Mouse (Mus musculus): ENCODE results near the gene Dmac2. TPM values are rescaled to one million over a fixed set of nuclear protein-coding genes. Genes with fewer than 3 reads are reported as not detected.
"Not testable (repeated sequence)": the region's sequence is repeated elsewhere in the genome, so short reads cannot be mapped to it uniquely, and the experiment has no call there.

The Dmac2 gene
- polyA plus RNA-seq (2015; fragmentation: Nextera tagmentation; extraction: Ambion mirVana) = 51.4 and 52.0 TPM in 2 replicates

DNA sequence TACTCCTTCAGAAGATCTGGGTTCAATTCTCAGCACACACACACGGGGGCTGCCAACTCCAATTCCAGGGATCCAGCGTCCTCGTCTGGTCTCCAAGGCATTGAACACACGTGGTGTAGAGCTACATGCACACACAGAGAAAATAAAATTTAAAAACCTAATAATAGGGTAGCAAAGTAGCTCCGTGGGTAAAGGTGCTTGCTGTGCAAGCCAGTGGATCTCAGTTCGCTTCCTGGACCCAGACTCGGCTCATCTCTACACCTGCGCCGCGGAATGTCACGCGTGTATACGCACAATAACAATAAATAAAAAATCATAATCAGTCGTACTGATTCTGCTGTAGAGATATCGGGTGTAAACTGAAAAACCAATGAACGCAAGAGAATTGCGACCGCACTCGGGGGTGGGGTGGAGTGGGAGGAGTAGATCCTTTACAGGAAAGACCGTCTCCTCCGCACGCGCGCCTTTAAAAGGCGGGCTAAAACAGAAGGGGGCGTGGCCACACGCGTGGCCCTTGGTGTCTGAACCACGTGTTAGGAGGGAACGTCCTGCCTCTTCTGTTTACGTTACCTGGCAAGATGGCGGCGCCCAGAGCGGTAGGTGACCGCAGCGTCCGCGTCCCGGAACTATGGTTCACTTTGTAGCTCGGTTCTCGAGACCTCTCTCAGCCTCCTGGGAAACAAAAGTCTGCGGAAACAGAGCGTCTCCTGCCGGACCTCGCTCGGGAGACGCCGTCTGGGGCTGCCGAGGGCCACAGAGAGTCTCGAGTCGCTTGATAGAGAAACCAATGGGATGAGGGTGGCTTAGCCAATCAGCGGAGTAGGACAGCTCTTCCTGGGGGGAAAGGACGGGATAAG lies at the start of gene Dmac2:
Dmac2 (plus strand) TSS at position 550 of the 857 bp plus-strand sequence.
- under 1% methylated on average over 53 of the region's 53 CpGs for WGBS

DNA sequence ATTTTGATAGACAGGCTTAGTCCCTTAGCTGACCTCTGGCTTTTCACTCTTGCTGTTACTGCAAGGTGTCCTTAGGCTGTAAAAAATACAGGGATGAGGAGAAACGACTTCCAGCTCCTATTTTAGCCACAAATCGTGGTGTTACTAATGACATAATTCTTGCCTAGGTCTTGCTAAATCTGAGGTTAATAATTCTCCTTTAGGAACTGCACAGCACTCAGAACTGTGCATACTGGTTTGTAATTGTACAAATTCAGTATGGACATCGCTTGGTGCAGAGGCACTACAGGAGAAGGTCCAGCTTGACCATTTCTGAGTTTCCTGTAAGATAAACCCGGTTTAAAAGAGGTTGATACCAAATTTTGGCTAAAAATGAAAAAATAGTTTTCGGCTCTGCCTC lies 45.4 kb upstream of the Dmac2 start:
- not testable (repeated sequence) for H3K27me3 ChIP-seq (replicated peaks; ENCODE audit: control insufficient read depth, insufficient read depth, low read length); H3K27ac ChIP-seq (ENCODE audit: low read depth, low read length); H3K4me2 ChIP-seq (ENCODE audit: low read length); H3K4me1 ChIP-seq (ENCODE audit: control insufficient read depth, insufficient read depth, low read depth, low read length); H3K36me3 ChIP-seq (ENCODE audit: control insufficient read depth, insufficient read depth, low read length); ATAC-seq; H3K9ac ChIP-seq (ENCODE audit: low read depth, low read length); H3K9me3 ChIP-seq (ENCODE audit: control insufficient read depth, low read length); H3K4me3 ChIP-seq (ENCODE audit: low read length)
- WGBS = 79% methylated on average over 5 of the region's 5 CpGs

More for the DNA sequence above, at the start of gene Dmac2:
- Histone ChIP-seq H3K36me3 (ENCODE audit: control insufficient read depth, insufficient read depth, low read length) (no peaks in the 10 kb centered on the region), H3K27me3 (replicated peaks; ENCODE audit: control insufficient read depth, insufficient read depth, low read length) (no peaks in the 10 kb centered on the region), H3K9me3 (ENCODE audit: control insufficient read depth, low read length) (no peaks in the 10 kb centered on the region), H3K4me1 (ENCODE audit: control insufficient read depth, insufficient read depth, low read depth, low read length) (peaks cover 3% of the 10 kb centered on the region), H3K27ac (ENCODE audit: low read depth, low read length) (peak within 1 kb of the TSS; percentile 55), H3K4me3 (ENCODE audit: low read length) (peak within 1 kb of the TSS; percentile 61), H3K4me2 (ENCODE audit: low read length) (peak within 1 kb of the TSS; percentile 53), H3K9ac (ENCODE audit: low read depth, low read length) (peak within 1 kb of the TSS; percentile 57)
- ATAC-seq = peak; percentile 97

DNA sequence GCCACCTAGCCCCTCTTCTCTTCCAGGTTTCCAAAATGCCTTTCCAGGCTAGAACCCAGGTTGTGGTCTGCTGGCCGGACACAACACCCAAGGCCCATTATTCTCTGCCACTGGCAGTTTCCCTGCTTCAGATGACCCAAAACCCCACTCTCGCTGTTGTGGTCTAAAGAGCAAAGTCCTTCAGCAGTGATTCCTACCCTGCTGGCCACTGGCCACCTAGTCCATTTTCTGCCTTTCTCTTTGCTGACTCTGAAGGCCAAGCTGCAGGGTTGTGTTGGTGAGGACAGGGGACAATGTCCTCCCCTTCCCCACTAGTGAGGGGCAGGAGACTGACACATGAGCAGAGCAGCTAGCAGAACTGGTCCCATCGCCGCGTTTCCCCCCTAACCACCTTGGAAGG lies 44.1 kb upstream of the Dmac2 start:
- Histone ChIP-seq H3K4me3 (ENCODE audit: low read length) (no peak overlapping the region), H3K36me3 (ENCODE audit: control insufficient read depth, insufficient read depth, low read length) (no peaks in the 10 kb centered on the region), H3K9me3 (ENCODE audit: control insufficient read depth, low read length) (no peaks in the 10 kb centered on the region), H3K9ac (ENCODE audit: low read depth, low read length) (no peak overlapping the region), H3K4me1 (ENCODE audit: control insufficient read depth, insufficient read depth, low read depth, low read length) (no peaks in the 10 kb centered on the region), H3K4me2 (ENCODE audit: low read length) (no peak overlapping the region), H3K27me3 (replicated peaks; ENCODE audit: control insufficient read depth, insufficient read depth, low read length) (no peaks in the 10 kb centered on the region), H3K27ac (ENCODE audit: low read depth, low read length) (no peak overlapping the region)
- no peak for ATAC-seq
- WGBS = 88% methylated on average over 5 of the region's 5 CpGs

DNA sequence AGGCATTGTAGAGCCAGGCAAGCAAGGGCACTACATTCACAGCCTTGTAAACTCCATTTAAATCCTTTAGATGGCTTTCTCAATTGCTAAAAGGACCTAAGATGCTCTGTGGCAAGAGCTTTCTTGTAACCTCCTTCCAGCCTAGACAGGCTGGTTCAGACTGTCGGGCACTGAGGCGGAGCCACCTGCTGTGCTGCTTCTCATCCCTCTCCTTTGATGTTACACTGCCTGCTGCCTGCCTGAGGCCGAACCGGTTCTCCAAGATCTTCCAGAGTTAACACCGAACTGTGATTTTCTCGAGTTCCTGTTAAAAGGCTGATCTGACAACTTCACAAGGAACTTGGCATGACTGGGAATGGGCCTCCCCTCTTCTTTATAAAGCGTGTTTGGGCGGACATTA lies 43.3 kb upstream of the Dmac2 start:
- ATAC-seq = no peak
- Histone ChIP-seq H3K4me2 (ENCODE audit: low read length) (no peak overlapping the region), H3K9me3 (ENCODE audit: control insufficient read depth, low read length) (no peaks in the 10 kb centered on the region), H3K27me3 (replicated peaks; ENCODE audit: control insufficient read depth, insufficient read depth, low read length) (no peaks in the 10 kb centered on the region), H3K4me3 (ENCODE audit: low read length) (no peak overlapping the region), H3K4me1 (ENCODE audit: control insufficient read depth, insufficient read depth, low read depth, low read length) (no peaks in the 10 kb centered on the region), H3K36me3 (ENCODE audit: control insufficient read depth, insufficient read depth, low read length) (no peaks in the 10 kb centered on the region), H3K27ac (ENCODE audit: low read depth, low read length) (no peak overlapping the region), H3K9ac (ENCODE audit: low read depth, low read length) (no peak overlapping the region)
- 19% methylated on average over 8 of the region's 8 CpGs for WGBS

DNA sequence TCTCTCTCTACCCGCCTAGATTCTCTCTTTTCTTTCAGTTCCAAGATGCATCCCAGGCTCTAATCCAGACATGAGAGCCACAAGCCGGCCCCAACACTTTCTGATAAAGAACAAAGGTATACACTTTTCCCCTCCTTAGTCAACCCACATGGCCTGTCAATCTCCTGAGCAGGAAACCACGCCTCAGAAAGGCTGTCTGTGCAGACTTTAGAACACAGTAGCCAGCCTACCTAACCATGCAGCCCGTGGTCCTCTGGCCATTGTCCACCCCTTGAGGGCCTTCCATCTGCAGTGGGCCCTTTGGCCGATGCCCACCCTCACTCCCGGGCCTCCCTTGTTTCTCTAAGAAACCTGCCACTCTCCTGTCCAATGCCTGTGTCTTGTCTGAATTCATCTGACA lies 42.9 kb upstream of the Dmac2 start:
- ATAC-seq; H3K4me2 ChIP-seq (ENCODE audit: low read length); H3K9ac ChIP-seq (ENCODE audit: low read depth, low read length); H3K27ac ChIP-seq (ENCODE audit: low read depth, low read length); H3K4me3 ChIP-seq (ENCODE audit: low read length); H3K4me1 ChIP-seq (ENCODE audit: control insufficient read depth, insufficient read depth, low read depth, low read length); H3K36me3 ChIP-seq (ENCODE audit: control insufficient read depth, insufficient read depth, low read length); H3K27me3 ChIP-seq (replicated peaks; ENCODE audit: control insufficient read depth, insufficient read depth, low read length); H3K9me3 ChIP-seq (ENCODE audit: control insufficient read depth, low read length): not testable (repeated sequence)
- 48% methylated on average over 6 of the region's 6 CpGs for WGBS

DNA sequence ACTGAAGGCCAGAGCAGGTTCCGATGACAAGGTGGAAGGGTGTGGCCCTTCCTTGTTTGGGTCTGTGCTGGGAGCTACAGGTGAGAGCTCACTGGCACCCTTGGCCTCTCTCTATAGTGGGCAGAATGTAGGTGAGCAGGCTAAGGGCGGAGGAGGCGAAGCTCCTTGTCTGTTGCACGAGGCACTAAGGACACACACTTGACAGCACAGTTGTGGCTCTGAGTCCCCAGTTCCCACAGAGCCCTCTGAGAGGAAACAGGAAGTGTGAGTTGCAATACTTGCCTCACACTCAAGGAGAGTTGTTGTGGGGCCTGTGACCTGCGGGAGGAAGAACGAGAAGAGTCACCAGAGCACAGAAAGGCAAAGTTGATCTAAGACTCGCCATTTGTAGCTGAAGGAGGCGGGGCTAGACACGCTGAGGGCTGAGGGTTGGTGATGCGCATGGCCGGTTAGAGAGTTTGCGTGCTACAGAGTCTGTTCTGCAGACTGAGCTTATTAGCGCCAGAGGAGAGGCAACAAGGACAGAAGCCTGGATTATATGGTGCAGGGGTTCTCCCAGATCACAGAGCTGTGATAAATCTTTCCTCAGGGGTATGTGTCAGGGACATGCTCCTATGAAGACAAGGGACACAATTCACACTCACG lies 42.3 kb upstream of the Dmac2 start:
- ATAC-seq = not testable (repeated sequence)
- WGBS = 66% methylated on average over 12 of the region's 14 CpGs

DNA sequence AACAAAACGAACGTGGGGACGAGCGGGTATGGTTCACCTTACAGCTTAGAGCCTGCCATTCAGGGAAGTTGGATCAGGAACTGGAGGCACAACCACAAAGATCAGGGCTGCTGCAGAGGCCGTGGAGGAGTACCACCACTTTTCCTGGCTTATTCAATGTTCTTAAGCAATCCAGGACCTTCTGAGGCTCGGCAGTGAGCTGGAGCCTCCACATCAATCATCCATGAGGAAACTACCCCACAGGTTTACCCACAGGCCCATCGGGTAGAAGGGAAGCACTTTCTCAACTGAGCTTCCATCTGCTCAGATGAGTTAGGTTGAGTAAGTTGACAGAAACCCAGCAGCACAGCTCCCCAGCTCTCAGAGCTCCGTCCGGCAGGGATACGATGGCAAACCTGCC lies 39.8 kb upstream of the Dmac2 start:
- H3K4me3 ChIP-seq (ENCODE audit: low read length) = no peak overlapping the region
- no peak overlapping the region for H3K9ac ChIP-seq (ENCODE audit: low read depth, low read length)
- 85% methylated on average over 10 of the region's 10 CpGs for WGBS
- no peaks in the 10 kb centered on the region for H3K9me3 ChIP-seq (ENCODE audit: control insufficient read depth, low read length)
- ATAC-seq = no peak
- H3K27me3 ChIP-seq (replicated peaks; ENCODE audit: control insufficient read depth, insufficient read depth, low read length) = no peaks in the 10 kb centered on the region
- H3K27ac ChIP-seq (ENCODE audit: low read depth, low read length) = no peak overlapping the region
- H3K36me3 ChIP-seq (ENCODE audit: control insufficient read depth, insufficient read depth, low read length) = no peaks in the 10 kb centered on the region
- no peak overlapping the region for H3K4me2 ChIP-seq (ENCODE audit: low read length)
- H3K4me1 ChIP-seq (ENCODE audit: control insufficient read depth, insufficient read depth, low read depth, low read length) = no peaks in the 10 kb centered on the region

More for the DNA sequence above, 42.3 kb upstream of the Dmac2 start:
- H3K9me3 ChIP-seq (ENCODE audit: control insufficient read depth, low read length); H3K4me2 ChIP-seq (ENCODE audit: low read length); H3K9ac ChIP-seq (ENCODE audit: low read depth, low read length); H3K4me1 ChIP-seq (ENCODE audit: control insufficient read depth, insufficient read depth, low read depth, low read length); H3K27me3 ChIP-seq (replicated peaks; ENCODE audit: control insufficient read depth, insufficient read depth, low read length); H3K27ac ChIP-seq (ENCODE audit: low read depth, low read length); H3K4me3 ChIP-seq (ENCODE audit: low read length); H3K36me3 ChIP-seq (ENCODE audit: control insufficient read depth, insufficient read depth, low read length): not testable (repeated sequence)

DNA sequence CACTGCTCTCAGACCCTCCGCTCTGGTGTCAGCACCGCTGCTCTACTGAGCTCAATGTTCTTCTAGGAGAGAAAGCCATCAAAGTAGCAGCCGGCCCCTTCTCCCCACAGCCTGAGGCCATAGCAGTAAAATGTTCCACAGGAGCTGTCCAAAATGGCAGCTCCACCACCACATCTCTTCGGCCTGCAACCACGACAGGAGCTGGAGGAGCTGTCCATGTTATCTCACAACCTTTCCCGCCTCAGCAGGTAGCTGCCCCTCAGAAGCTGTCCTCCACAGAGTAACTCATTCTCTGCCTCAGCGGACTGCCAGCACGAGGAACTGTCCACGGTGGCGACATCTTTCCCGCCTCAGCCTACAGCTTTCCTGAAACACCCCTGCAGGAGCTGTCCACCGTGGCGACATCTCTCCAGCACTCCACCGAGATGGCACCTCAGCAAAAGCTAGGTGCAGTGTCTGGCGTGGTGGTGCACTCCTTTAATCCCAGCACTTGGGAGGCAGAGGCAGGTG lies 36.9 kb upstream of the Dmac2 start:
- WGBS = 90% methylated on average over 15 of the region's 15 CpGs
- no peak for ATAC-seq
- H3K27ac ChIP-seq (ENCODE audit: low read depth, low read length) = no peak overlapping the region
- no peak overlapping the region for H3K4me3 ChIP-seq (ENCODE audit: low read length)
- no peaks in the 10 kb centered on the region for H3K9me3 ChIP-seq (ENCODE audit: control insufficient read depth, low read length)
- no peaks in the 10 kb centered on the region for H3K36me3 ChIP-seq (ENCODE audit: control insufficient read depth, insufficient read depth, low read length)
- no peak overlapping the region for H3K9ac ChIP-seq (ENCODE audit: low read depth, low read length)
- H3K27me3 ChIP-seq (replicated peaks; ENCODE audit: control insufficient read depth, insufficient read depth, low read length) = no peaks in the 10 kb centered on the region
- H3K4me1 ChIP-seq (ENCODE audit: control insufficient read depth, insufficient read depth, low read depth, low read length) = no peaks in the 10 kb centered on the region
- H3K4me2 ChIP-seq (ENCODE audit: low read length) = no peak overlapping the region

DNA sequence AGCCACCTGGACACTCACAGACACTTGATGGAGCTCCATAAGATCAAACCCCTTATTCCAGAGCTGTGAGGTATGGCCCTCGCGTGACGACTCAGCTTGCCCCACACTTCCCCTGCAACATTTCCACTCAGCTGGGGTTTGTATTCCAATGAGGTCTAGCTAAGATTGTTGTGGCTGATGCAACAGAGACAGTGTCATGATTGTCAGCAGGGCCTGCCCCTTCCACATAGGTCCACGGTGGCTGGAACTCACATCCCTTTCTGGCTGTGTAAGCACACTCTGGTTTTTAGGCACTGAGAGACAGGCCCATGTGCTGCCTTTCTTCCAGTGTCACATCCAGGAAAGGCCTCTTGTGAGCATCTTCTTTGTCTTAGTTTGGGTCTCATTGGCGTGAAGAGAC lies 34.6 kb upstream of the Dmac2 start:
- Histone ChIP-seq H3K4me1 (ENCODE audit: control insufficient read depth, insufficient read depth, low read depth, low read length) (no peaks in the 10 kb centered on the region), H3K27me3 (replicated peaks; ENCODE audit: control insufficient read depth, insufficient read depth, low read length) (no peaks in the 10 kb centered on the region), H3K36me3 (ENCODE audit: control insufficient read depth, insufficient read depth, low read length) (no peaks in the 10 kb centered on the region), H3K27ac (ENCODE audit: low read depth, low read length) (no peak overlapping the region), H3K9me3 (ENCODE audit: control insufficient read depth, low read length) (no peaks in the 10 kb centered on the region), H3K4me3 (ENCODE audit: low read length) (no peak overlapping the region), H3K4me2 (ENCODE audit: low read length) (no peak overlapping the region), H3K9ac (ENCODE audit: low read depth, low read length) (no peak overlapping the region)
- no peak for ATAC-seq
- WGBS = 83% methylated on average over 5 of the region's 5 CpGs

Data from hindbrain, embryonic 16.5 days (tissue).